Mouse (Mus musculus): Measurements from ENCODE around the gene Gm12216.

The Gm12216 gene

GRCm38 (mm10) chr11:53735682-53736245 lies 123.3 kb downstream of the Gm12216 start:
- DNase-seq, result peak; percentile 72

DNA sequence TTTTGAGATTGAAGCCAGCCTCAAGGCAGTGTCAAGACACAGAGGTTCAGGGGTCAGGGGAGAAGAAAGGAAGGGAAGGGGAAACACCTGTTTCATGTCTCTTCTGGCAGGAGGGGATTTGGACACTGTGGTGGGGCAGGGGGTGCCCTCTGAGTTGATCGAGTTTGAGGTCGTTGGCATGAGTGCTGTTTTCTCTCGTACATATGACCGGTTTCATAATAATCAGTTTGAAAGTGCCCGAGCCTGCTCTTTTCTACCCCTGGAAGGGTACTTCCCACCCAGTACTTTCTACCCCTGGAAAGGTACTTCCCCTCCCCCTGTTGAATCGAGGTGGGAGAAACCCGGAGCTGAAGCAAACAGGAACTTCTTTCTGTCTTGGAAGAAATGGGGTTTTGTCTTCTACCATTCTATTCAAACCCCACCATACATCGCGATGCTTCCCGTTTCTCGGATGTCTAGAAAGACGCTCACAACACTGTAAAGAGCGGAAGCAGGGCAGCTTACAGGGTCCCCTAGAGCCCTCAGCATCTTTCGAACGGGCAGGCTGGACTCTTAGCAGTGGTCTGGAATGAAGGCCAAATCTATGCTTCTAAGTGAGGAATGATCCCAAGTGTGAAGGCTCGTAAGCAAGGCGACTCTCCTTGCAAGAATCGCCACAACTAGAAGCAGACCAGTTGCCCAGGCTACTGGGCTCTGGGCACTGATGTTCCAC lies 123.9 kb downstream of the Gm12216 start:
- no peak for DNase-seq

- no peak for DNase-seq
These were observed 124.6 kb downstream of the Gm12216 start for GRCm38 (mm10) chr11:53734431-53734830.

GRCm38 (mm10) chr11:53733824-53734223 lies 125.2 kb downstream of the Gm12216 start:
- DNase-seq, result no peak

Measured in lung, postnatal 36 days (tissue).